Mouse (Mus musculus) E14TG2a.4 (cell line): ENCODE measurements at regions not wholly inside any gene's neighbourhood (a gene's known extent, or its start where the extent isn't known, plus 50 kb on each side); places are given as distances from the start of the nearest gene placed in this dataset.

Experiments used
- CTCF ChIP-seq: conservative IDR thresholded peaks from 2 replicates; pipeline ENCODE4 v1.5.1; 2014; ENCODE audit warnings: low read length
- POU5F1 ChIP-seq: IDR thresholded peaks from 2 replicates; pipeline ENCODE4 v1.6.1; 2014; ENCODE audit warnings: low read length, borderline replicate concordance

DNA sequence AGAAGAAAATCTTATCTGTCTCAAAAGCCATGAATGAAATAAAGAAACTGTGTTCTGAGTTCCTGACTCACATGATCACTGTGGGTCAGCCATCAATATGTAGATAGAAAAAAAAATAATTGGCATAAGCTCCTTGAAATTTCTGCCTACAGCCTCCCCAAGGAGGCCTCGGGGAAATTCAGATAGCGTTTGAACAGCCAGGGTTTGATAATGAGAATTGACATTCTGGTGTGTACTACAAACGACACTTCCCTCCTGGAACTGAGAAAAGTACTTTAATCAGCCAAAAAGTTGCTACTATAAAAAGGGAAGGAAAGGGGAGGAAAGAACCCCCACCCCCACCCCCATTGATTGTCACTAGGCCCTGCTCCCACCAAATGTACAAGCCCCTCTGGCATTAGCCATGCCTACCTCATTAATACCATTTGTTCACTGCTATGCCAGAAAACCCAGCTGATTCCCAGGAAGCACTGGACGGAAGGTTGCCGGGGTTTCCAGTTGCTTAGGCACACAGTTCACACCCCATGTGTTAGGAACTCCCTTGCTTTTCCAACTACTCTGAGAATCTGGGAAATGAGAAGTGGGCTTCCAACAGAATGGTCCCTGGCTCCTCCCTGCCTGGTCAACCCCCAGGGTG, 78.4 kb upstream of the Klf7 start:
- TF ChIP-seq CTCF: no peak
- no peak for TF ChIP-seq POU5F1
